Mouse (Mus musculus) T-helper 1 cell (primary cell): ENCODE data around the gene Gm49510.

ENCODE experiments used
- in situ Hi-C: fragments of 300-600 bp; cut with MboI, MseI; formaldehyde crosslinking; loops from one replicate; pipeline ENCODE4 v1.15.1; 2025; ENCODE audit warnings: high pct_unique_total_duplicates

The Gm49510 gene

DNA sequence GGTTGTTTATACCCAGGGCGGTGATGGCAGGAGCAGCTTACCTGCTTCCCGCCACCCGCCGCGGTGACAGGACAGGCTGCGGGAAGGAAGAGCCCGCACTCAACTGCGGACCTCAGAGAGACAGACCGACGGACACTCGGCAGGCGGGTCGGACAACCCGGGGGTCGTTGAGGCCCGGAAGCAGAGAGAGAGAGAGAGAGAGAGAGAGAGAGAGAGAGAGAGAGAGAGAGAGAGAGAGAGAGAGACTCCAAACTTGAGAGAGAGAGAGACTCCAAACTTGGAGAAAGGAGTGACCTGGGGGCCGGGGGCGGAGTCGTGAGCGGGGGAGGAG lies at the start of gene Gm49510:
Gene Gm49510, plus strand, starts transcription at position 259 of the 331 bp plus-strand sequence.
- in situ Hi-C loops: no loop called here

- in situ Hi-C loops: no loop called here
Measured at GRCm38 (mm10) chr15:78850059-78850824, 49.2 kb upstream of the Gm49510 start.

DNA sequence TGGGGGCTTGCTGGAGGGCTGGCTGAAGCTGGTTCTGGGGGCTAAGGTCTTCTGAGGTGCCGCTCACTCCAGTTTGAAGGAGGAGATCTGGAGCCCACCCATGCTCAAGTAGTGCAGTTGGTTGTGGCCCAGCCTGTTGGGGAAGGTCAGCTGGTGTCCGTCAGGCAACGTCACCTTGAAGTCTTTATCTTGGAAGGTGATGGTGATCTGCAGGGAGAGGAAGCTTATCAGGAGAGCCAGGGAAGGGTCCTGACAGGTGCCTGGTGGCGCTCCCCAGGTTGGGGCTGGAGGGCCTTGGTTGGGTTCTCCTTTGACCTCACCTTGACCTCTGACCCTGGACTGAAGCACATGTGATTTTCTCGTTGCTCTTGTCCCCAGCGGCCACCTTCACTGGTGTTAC lies 48.5 kb upstream of the Gm49510 start:
- in situ Hi-C loops: no loop called here

DNA sequence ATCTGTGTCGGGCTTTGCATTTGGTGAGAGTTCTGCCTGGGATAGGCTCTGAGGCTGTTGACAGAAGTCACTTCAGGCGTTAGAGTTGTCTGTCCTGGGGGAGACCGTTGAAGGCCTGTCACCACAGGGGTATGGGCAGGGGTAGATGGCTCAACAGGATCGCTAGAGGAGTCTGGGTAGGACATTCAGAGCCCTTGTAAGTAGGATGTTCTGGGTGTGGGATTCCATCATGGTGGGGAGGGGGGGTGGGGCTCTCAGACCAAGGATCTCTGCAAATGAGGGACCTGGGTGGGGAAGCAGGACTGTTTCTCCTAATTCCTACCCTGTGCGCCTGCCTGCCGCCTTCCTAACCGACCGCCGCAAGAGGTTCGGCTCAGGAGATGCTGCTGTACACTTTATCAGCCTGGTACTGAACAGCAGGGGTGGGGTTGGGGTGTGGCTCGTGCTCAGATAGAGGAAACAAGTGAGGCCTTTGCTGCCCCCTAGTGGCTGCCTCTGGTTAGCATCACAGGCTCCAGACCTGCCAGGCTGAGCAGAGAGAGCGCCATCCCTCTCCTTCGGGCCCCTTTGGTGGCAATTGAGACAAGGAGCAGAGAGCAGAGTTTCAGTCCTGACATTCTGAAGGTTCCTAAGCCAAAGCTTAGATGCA lies 47.8 kb upstream of the Gm49510 start:
- in situ Hi-C loops: no loop called here

DNA sequence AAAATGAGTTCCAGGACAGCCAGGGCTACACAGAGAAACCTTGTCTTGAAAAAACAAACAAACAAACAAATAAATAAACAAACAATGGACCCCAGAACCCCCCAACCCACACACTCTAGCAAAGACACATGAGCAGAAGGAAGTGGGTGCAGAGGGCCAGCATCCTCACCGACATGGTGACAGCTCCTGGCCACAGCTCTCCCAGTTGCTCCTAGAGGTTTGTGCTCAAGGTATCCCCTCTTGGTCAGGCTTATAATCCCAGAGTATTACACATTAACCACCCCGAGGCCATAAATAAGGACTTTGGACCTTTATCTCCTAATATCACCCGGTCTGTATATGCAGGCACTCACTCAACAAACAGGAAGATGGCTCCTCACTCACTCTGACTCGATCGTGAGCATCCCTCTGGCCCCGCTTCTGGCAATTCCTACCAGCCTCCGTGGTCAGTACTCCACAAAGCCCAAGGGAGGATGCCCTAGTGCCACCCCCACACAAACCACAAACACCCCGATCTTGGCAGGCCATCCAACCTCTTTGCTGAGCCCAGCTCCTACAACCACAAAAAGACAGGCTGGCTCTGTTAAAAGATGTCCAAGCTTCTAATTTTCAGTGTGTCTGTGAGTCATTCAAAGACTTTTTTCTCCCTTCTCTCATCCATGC lies 44.0 kb upstream of the Gm49510 start, which contains the start of gene Lgals2:
Gene Lgals2, minus strand, starts transcription at position 227 of the 663 bp plus-strand sequence.
- in situ Hi-C loops: no loop called here

GRCm38 (mm10) chr15:78857009-78857408 lies 42.5 kb upstream of the Gm49510 start:
- in situ Hi-C loops: no loop called here

DNA sequence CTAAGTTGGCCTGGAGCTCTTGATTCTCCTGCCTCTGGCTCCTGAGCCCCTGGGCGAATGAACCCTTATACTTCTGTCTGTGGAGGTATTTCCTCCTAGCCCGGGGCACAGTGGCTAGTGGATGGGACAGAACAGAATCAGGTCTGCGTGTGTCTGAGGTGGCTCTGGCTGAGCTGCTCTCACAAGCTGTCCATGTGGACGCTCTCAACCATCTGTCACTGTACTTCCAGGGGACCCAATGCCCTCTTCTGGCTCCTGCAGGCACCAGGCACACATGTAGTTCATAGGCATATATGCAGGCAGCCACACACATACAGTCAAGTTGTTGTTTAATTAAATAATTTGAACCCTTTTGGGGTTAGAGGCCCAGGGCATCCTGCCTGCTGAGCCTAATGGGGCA lies 40.2 kb upstream of the Gm49510 start:
- in situ Hi-C loops: no loop called here

DNA sequence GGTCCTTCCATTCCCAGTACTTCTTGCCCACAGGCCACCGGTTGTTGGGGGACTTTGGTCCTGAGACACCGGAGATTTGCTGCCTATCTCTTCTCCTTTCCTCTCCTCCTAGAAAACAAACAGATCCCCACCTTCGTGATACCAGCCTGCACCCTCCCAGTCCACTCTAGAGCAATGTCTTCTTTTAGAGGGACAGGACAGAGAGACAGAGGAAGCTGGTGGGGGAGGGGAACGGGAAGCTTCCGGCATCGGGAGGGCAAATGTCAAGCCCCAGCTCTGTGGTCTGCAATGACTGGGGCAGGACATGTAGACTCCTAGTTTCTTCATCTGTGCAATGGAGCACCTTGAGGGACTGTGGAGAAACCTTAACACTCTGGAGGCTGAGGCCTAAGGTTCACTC lies 39.8 kb upstream of the Gm49510 start:
- in situ Hi-C loops: no loop called here

DNA sequence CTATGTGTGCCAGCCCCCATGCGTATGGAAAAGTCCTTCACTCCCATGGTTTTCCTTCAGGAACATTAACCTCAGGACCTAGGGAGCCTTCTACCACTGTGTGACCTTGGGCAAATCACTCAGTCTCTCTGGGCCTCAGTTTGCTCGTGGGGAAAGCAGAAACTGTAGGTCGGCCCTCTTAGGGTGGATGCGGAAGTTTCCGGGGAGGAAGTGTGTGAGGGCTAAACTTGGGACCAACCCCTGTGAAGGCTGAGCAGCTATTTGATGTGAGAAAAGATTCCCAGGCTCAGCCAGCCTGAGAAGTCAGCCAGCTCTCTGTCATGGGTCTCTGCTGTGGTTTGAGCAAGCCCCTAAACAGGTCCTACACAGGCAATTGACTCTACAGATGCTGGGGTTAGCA lies 37.2 kb upstream of the Gm49510 start:
- in situ Hi-C loops: no loop called here

DNA sequence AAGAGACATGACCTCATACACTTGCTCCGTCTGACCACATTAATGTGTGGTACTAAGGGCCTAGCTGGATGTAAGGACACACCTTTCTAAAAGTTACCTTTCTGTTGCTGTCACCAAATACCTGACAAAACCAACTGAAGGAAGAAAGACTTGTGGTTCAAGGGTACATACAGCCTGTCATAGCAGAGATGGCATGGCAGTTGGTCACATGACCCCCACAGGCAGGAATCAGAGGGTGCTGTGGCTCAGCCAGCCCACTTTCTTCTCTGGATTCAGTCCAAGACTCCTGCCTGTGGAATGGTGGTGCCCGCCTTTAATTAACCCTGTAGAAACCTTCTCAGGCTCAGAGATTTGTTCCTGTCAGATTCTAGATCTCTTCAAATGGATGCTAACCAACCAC lies 36.3 kb upstream of the Gm49510 start:
- in situ Hi-C loops: no loop called here

DNA sequence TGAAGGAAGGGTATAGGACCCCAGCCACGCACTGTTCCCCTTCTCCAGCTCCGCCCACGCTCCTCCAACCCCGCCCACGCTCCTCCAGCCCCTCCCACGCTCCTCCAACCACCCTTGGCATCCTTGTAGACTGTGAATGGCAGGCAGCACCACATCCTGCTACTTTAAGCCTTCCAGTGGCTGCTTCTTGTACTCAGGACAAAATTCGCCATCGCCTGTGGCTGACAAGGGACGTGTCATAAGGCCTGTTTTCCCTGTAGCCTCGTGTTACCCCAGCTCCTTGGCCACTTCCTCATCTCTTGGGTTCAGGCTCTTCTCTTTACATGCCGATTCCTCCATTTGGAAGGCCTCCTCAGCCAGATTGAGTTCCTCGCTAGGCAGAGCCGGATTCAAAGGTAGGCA lies 35.6 kb upstream of the Gm49510 start:
- in situ Hi-C loops: no loop called here

DNA sequence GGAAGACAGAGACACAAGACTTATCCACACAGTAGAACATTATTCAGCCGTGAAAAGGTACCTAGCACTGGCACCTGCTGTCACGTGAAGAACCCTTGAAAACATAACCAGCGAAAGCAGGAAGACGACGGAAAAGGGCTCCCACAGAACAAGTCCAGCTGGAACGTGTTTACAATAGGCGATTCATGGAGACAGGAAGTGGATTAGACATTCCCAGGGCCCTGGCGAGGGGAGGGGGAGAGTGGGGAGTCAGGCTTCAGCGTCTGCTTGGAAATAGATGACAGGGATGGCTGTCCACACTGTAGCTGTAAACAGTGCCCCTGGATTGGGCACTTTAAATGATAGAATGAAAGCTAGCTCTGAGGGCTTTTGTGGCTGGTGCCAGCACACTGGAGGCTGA lies 31.1 kb upstream of the Gm49510 start:
- in situ Hi-C loops: no loop called here

GRCm38 (mm10) chr15:78868826-78869233 lies 30.6 kb upstream of the Gm49510 start:
- in situ Hi-C loops: no loop called here

GRCm38 (mm10) chr15:78869775-78870174 lies 29.7 kb upstream of the Gm49510 start:
- in situ Hi-C loops: no loop called here

DNA sequence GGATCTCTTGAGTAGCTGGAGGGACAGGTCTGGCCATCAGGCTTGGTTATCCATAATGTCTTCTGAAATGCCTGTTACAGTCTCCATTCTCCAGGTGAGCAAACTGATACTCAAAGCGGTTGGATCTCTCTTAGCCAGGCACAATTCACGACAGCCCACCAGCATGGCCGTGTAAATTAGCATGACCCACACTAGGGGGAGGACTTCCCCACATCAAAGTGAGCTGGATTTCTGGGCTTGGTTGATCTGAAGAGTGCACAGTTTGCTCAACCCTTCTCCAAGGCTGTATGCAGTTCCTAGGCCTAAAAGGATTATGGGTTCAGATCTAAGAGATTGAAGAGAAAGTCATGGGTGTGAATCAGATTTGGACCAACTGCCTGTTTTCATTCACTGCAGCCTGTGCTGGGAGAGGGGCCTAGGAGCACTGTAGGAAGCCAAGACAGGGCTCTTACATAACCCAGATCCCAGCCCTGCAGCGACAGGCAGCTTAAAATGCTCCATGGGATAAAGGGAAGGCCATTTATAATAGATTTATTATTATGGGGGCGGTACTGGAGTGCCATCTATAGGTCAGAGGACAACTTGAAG lies 27.4 kb upstream of the Gm49510 start:
- in situ Hi-C loops: no loop called here

DNA sequence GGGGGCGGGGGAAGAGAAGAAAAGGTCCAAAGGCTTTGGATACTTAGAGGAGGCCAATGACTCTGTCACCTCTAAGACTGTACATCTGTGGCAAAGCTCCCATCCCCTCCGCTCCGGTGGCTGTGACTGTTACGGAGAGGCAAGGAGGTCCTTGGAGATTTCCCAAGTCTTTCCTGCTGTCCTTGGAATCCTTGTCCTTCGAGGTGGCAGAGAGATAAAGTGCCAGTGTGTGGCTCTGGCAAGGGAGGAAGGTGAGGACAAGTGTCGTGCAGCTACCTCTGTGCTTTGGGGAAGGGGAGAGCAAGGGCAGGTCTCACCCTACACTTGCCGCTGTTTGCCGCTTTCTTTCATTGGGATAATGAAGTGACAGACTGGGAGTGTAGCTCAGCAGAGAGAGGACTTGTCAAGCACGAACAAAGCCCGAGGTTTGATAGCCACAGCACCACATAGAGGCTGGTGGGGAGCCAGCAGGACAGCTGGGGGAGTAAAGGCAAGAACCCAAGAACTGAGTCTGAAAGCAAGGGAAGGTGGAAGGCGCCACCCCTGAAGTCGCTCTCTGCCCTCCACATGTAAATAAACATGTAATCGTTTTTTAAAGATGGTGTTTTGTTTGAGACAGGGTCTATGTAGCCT lies 25.5 kb upstream of the Gm49510 start:
- in situ Hi-C loops: no loop called here

DNA sequence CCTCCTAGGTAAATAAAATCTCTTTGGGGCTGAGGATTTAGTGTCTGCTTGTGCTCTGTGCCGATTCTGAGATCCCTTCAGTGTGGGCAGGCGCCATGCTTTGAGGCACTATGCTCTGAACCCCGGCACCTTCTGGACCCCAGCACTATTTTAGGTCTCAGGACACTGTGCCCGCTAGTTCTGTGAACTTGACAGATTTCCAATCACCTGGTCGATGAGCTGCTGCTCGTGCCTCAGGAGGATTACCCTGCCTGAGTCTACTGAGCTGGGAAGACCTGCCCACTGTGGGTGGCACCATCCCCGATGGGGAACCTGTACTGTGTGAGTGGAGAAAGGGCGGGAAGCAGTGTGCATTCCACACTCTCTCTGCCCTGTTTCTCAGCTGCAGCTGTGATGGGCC lies 24.5 kb upstream of the Gm49510 start:
- in situ Hi-C loops: no loop called here

GRCm38 (mm10) chr15:78875537-78875936 lies 23.9 kb upstream of the Gm49510 start:
- in situ Hi-C loops: no loop called here

GRCm38 (mm10) chr15:78876258-78876696 lies 23.2 kb upstream of the Gm49510 start:
- in situ Hi-C loops: no loop called here

GRCm38 (mm10) chr15:78876991-78877809 lies 22.3 kb upstream of the Gm49510 start, which contains the start of gene Gga1:
Gga1 (plus strand) TSS chr15:78877190.
- in situ Hi-C loops: no loop called here

- in situ Hi-C loops: no loop called here
Measured at GRCm38 (mm10) chr15:78877810-78878390, 21.6 kb upstream of the Gm49510 start.
